Mouse (Mus musculus) ES-Bruce4 (cell line): ENCODE results near the gene Pdzd7.

Experiments used
- CTCF ChIP-seq: IDR thresholded peaks from one replicate; pipeline ENCODE4 v1.8.1; 2011; ENCODE audit warnings: low read depth, low read length
- EP300 ChIP-seq: IDR thresholded peaks from 2 replicates; pipeline ENCODE4 v1.6.1; 2011; ENCODE audit warnings: low read depth, low read length; ENCODE audit not compliant: insufficient read depth
- POLR2A ChIP-seq: IDR thresholded peaks from one replicate; pipeline ENCODE4 v1.8.1; 2011; ENCODE audit warnings: low read length; ENCODE audit not compliant: insufficient read depth

DNA sequence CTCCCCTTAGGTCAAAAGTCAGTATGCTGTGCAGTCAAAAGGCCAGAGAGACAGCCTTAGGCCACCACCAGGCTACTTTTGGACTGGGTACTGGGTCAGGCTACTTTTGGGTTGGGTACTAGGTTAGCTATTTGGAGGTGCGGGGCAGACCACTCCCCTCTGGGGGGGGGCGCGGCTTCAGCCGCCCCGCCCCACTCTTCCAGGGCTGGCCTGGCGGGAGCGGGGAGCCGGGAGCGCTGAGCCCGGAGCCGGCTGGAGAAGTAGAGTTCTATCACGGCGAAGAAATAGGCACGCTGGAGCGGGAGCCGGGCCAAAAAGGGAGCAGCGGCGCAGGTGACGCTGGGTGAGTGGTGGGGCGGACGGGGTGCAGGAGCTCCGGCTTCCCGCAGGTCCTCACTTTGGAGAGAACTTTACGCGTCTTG is 30.5 kb downstream of the Pdzd7 start:
- TF ChIP-seq CTCF = no peak
- no peak for TF ChIP-seq POLR2A
- no peak for TF ChIP-seq EP300
